Mouse (Mus musculus) telencephalon, adult 2 months (tissue): ENCODE results near the gene Vps26b.
A peak's percentile ranks its signal among the peaks of the same experiment; 100 is the strongest.

Experiments used
- DNase-seq: peaks from one replicate; pipeline ENCODE4 v3.0.0-alpha.2; 2011; ENCODE audit warnings: low read depth, low spot score

Vps26b gene

DNA sequence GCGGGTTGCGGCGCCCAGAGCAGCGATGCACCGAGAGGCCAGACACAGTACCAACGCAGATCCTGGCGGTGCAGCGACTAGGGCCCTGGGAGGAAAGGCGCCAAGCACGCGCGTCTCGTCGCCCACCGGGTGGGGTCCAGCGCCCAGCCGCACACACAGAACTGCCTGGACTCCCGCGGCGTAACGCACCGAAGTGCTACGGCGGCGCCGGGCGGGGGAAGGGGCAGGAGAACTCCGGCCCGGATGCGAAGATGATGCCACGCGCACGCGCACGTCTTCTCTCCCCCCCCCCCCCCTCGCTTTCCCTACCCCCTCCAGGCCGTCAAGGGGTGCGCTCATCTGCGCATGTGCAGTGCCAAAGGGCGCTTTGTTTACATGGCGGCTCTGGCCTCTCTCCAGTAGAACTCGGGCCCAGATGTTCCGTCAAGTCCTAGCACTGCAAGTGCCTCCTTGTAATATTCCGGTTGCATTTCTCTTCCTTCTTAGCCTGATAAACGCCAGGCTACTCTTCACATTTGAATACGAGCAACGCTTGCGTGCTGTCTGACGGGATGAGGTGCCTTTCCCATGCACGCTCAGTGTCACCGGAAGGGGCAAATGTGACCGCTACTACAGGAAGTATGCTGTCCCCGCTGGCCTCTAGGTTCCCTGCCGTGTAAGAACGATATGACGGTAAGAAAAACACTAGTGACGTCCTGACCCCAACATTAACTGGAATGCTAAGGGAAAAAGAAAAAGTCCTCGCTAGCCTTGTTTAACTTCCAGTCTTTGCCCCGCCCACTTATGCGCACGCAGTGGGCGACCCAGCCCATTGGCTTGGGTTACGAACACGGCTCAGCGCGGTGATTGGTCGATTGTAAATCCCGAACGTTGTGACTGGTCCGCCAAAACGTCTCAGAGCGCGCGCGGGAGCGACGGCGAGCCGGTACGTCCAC, at the start of gene Vps26b, which contains the start of gene Ncapd3:
Gene Vps26b (minus strand): TSS at position 238 of the 935 bp plus-strand sequence.
Gene Ncapd3 (plus strand): TSS at position 348 of the 935 bp plus-strand sequence.
- peak; percentile 95 for DNase-seq

GRCm38 (mm10) chr9:27075812-27076211, 45.9 kb upstream of the Vps26b start:
- no peak for DNase-seq

DNA sequence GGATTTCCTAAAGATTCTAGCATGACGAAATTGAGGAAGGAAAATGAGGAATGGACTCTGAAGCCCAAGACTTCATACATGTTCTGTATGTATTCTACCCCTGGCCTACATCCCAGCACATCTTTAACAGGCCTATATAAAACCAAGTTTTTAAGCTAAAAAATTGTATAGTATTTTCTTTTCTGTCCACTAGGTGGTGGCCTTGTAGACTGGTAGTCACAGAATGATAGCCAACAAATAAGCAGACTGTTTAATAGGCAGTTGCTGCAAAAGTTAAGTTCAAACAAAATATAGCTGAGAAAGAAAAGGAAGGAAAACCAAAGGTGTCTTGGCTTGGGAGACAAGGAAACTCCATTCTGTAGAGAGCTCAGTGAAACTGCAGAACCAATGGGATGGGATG, 44.8 kb upstream of the Vps26b start:
- no peak for DNase-seq

- DNase-seq: no peak
Observed at GRCm38 (mm10) chr9:27070895-27071294, 41.0 kb upstream of the Vps26b start.

DNA sequence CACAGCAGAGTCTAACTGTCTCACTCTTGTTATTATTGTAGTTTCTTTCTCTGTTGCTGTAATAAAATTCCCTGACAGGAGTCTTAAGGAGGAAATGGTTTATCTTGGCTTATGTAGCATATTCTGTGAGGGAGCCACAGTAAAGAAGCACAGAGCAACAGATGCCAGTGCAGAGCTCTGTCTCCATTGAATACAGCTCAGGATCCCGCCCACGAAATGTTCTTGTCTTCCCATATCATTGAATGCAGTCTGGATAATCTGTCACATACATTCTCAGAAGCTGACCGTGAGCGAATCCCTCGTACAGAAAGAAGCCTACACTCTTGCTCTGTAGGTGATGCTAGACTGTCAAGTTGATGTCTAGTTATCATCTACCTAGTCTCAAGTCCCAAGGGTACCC, 28.5 kb upstream of the Vps26b start:
- DNase-seq: peak; percentile 68

DNA sequence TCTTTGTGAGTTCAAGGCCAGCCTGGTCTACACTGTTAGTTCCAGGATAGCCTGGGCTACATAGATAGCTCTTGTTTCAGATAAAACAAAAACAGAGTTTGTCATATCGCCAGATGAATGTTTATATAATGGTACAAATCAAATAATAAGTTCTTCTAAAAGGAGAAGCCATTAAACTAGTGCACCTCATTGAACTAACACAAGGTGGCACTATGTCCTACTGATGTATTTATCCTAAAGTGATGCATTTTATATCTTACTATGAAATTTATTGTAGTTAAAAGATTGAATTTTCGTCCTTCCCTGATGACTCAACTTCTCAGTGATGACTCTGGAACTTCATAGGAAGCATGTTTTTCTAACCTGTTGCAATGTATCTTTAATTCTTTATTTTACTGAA, 19.6 kb upstream of the Vps26b start:
- no peak for DNase-seq

DNA sequence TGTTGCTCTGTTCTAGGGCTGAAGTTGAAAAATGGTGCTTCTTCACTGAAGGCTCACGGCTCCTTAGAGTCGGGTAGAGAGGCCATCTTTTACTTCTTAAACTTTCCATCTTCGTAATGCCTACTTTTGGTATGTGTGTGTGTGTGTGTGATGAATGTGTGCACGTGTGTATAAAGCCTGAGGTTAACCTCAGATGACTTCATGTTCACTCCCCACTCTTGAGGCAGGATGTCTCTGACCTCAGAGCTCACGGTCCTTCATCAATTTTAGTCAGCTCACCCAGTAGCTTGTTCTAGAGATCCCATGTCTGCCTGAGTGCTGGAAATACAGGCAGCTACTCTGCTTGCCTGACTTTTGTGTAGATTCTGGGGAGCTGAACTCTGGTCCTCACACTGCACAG, 14.0 kb upstream of the Vps26b start:
- no peak for DNase-seq

GRCm38 (mm10) chr9:27030763-27031100, 867 bp upstream of the Vps26b start:
- no peak for DNase-seq

- peak; percentile 62 for DNase-seq
Observed at GRCm38 (mm10) chr9:27029022-27029827, 640 bp downstream of the Vps26b start.

- DNase-seq: no peak
Observed at GRCm38 (mm10) chr9:27026708-27027107, 3.2 kb downstream of the Vps26b start.

DNA sequence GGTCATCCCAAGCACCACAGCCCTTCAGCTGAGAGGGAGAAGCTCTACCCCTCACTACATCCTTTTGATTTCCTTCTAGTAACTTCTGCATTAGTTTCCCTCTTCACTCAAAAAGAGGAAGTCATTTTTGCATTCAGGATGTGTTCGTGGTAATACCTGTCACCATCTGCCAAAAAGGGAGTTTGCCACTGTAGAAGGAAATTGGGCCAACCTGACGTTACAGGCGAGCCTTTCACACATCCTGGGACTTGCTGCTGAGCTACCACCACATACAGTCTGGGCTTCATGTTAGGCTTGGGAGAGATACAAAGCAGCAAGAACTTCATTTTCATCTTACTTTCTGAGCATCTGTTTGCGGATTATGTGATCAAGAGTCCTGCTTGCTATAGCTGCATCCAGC, 6.2 kb downstream of the Vps26b start:
- no peak for DNase-seq

DNA sequence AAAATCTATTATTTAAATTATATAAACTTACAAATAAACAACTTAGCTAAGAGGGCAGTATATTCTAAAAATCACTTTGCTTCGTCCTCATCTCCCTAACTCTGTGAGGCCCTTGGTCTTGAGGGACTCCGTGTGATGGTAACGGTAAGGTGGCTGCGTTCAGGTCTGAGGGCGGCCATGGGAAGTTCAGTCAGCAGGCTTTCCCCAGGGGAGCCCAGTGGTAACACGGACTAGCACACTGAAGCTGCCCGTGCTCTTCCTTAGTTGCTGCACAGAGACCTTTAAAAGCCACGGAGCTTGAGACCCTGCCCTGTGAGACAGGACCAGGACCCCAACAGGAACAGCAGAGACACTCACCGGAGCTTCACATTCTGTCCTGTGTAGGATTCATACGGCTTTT, 10.9 kb downstream of the Vps26b start:
- no peak for DNase-seq

DNA sequence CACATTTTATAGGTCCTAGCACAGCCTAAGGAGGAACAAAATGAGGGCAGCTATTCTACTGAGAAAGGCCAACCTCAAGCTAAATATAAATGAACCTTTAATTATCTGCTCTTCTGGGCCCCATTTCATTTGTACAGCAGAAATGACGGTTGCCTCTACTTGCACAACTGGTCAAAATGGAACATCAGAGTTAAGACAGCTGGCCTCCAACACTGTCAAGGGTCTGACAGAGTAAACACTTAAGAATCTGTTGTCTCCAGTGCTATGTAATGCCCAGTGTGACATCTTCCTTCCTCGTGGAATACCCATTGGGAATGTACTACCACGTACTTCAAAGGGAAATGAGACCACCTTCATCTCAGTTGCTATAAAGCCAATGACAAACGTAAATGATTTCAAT, 18.3 kb downstream of the Vps26b start:
- no peak for DNase-seq

DNA sequence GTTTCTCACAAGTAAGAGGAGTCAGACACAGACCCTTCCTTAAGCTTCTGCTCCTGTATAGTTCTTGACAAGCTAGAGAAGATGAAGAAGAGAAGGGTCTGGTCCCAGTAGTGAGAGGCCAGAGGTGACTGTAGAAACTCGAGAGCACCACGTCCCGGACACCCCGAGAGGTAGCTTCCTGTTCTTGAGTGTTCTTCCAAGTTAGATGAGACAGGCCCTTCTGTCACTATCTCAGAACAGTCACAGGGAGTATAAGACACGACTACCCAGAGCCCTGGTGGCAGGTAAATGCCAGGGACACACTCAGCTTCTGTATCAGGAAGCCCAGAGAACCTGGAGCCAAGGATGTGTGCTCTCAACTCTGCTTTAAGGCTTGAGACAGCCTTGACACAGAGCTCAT, 20.6 kb downstream of the Vps26b start:
- DNase-seq: no peak

GRCm38 (mm10) chr9:27006866-27007265, 23.0 kb downstream of the Vps26b start:
- no peak for DNase-seq

DNA sequence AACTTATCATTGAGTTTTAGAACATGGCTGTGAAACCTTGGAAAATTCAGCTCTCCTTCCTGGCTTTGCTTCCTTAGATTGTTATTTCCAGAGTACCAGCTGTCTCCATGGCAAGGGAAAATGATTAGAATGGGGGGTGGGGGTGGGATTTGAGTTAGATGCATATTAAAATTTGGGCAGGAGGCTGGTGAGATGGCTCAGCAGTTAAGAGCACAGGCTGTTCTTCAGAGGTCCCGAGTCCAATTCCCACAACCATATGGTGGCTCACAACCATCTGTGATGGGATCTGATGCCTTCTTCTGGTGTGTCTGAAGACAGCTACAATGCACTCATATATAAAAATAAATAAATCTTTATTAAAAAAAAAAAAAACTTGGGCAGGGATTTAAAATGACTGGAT, 23.9 kb downstream of the Vps26b start:
- peak; percentile 55 for DNase-seq

GRCm38 (mm10) chr9:27005231-27005630, 24.6 kb downstream of the Vps26b start:
- DNase-seq: no peak

DNA sequence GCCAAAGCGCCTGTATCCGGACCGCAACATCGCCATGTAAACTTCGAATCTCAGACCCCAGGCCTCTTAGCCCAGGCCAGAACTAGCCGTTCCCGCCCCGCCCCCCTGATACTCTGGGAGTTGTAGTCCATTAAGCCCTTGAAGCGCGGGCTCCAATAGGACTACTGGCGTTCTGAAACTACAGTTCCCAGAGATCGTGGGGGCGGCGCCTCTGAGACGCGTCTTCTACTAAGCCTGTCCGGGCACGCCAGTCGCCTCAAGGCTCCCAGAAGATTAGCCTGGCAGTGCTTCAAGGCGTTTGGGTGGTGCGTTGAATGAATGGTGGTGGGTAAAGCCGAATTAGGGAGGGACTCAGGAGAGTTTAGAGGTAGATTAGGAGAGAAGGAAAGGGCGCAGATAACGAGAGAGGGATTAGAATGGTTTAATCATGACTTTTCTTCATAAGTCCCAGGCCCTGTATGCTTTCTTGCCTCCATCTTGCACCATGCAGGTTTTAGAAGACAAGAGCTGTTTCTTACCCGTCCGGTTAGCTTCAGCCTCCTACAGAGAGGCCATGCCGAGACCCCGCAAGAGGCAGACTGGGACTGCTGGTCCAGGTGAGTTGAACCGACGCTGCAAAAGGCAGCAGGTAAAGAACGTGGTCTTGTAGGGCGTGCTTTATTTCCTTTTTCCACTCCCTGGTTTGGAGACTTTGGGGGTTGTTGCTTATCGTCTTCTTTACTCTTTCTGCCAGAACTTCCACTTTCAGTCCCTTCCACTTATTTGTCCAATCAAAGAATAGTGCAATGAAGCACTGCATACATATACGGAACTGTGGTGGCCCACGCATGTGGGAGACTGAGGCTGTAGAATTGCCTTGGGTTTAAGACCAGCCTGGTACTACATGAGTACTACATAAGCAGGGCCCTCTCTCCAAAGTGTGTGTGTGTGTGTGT, 30.1 kb downstream of the Vps26b start, which contains the start of the genes Acad8 and Thyn1:
Gene Acad8 (minus strand): TSS at position 106 of the 935 bp plus-strand sequence.
Gene Thyn1 (plus strand): TSS at position 250 of the 935 bp plus-strand sequence.
- DNase-seq: peak; percentile 97

- DNase-seq: no peak
Observed at GRCm38 (mm10) chr9:26998669-26999460, 31.0 kb downstream of the Vps26b start.

DNA sequence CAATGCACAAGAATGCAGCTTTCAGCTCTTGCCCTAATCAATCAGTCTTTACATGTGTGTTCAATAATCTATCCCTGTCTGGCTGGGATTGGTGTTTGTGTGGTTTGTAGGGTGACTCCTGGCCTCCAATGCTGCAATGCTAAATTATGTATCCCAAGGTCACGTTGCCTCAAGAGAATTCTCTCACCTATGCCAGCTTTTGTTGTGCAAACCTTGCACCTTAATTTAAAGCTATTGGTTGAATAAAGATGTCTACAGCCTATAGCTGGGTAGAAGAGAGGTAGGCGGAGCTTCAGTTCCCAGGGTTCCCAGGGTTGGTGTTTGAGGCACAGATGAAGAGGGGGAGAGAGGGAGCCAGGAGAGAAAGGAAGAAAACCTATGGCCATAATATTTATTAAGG, 32.4 kb downstream of the Vps26b start:
- DNase-seq: no peak
